Mouse (Mus musculus) neural tube, embryonic 10.5 days (tissue): ENCODE measurements around the gene Rnf8.
"Not testable (repeated sequence)": the region's sequence is repeated elsewhere in the genome, so short reads cannot be mapped to it uniquely, and the experiment has no call there.

Experiments
- DNase-seq: peaks from one replicate; pipeline ENCODE4 v3.0.0-alpha.2; 2017; ENCODE audit warnings: low spot score; ENCODE audit errors: extremely low spot score

Gene Rnf8

DNA sequence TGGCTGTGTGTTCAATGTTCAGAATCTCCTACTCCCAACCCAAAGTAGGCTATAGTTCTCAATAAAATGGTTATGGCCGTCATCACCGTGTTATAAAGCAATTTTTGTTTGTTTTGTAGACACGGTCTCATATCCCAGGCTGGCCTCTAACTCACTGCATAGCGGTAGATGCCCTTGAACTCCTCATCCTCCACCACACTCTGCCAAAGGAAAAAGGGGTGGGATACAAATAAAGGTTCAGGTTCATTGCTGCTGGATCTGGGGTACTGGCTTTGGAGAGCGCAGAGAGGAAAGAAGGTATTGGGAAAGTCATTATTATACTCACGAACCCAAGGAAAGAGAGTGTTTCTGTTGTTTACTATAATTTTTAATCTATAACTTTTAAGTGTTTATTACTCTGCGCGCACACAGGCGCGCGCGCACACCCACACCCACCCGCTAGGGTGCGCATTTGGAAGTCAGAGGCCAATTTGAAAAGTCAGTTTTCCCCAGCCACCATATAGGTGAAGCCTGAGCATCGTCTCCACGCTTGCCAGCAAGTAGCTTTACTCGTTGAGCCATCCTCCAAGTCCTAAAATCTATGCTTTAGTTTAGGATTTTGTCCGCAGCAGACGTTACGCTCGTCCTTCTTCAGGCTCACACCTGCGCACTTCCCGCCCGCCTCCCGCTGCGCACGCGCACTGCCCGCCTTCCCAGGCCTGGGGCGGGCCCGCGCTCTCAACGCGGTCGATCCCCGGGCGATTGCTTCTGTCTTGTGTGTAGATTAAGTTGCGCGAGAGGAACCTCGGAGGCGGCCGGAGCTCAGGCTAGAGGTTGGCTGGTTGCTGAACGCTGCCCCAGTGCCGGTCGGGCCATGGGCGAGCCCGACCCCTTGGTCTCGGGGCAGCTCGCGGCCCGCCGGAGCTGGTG lies at the start of gene Rnf8, which contains the start of gene Gm28043:
TSS of gene Rnf8 (plus strand) at position 676 of the 909 bp plus-strand sequence.
TSS of gene Gm28043 (plus strand) at position 762 of the 909 bp plus-strand sequence.
- peak; percentile 95 for DNase-seq

GRCm38 (mm10) chr17:29565521-29565920 lies 49.1 kb upstream of the Rnf8 start:
- no peak for DNase-seq

DNA sequence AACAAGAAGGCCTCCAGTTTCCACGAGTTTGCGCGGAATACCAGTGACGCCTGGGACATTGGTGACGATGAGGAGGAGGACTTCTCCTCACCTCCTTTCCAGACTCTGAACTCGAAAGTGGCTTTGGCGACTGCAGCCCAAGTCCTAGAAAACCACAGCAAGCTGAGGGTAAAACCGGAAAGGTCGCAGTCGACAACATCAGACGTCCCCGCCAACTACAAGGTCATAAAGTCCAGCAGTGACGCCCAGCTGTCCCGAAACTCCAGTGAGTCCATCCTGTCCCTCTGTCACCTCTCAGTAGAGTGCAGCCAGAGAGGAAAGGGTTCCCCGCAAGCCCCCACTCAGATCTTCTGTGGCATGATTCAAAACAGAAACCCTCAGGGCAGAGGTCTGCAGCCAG lies 46.2 kb upstream of the Rnf8 start:
- no peak for DNase-seq

GRCm38 (mm10) chr17:29569831-29570230 lies 44.8 kb upstream of the Rnf8 start:
- no peak for DNase-seq

GRCm38 (mm10) chr17:29579579-29580126 lies 34.9 kb upstream of the Rnf8 start:
- DNase-seq, result no peak

DNA sequence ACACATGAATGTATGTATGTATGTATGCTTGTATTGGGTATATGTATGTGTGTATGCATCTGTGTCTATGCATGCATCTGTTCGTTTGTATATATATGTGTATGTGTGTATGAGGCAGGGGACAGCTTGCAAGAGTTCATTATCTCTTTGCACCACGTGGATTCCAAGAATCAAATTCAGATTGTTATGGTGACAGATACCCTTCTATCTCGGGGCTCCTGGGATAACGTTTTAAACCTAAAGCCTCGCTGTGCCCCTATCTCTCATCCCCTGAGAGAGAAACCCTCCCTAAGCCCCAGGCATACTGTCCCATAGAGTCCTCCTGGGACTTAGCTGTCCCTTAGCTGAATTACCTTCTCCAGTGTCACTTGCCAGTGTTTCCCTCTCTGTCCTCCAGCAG lies 31.0 kb upstream of the Rnf8 start:
- no peak for DNase-seq

- no peak for DNase-seq
These were observed 30.3 kb upstream of the Rnf8 start for GRCm38 (mm10) chr17:29584306-29584705.

DNA sequence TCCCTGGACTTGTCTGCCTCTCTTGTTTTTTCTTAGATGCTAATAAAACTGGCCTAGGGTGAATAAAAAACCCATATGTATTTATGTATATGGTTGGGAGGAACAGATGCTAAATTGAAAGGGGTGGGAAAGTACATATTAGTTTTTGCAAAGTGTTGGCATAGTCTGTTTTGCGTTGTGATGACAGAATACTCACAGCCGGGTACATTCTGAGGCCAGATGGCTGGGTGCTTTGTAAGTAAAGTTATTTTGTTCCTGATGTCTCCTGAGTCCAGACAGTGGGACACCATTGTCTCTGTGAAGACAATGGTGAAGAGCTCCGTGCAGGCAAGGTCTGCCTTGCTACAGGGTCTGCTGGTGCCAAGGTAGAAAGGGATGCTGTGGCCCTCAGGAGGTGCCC lies 29.9 kb upstream of the Rnf8 start:
- DNase-seq, result no peak

- no peak for DNase-seq
These were observed 29.1 kb upstream of the Rnf8 start for GRCm38 (mm10) chr17:29585446-29585845.

- no peak for DNase-seq
These were observed 27.7 kb upstream of the Rnf8 start for GRCm38 (mm10) chr17:29586921-29587320.

- no peak for DNase-seq
These were observed 25.2 kb upstream of the Rnf8 start for GRCm38 (mm10) chr17:29589221-29589898.

DNA sequence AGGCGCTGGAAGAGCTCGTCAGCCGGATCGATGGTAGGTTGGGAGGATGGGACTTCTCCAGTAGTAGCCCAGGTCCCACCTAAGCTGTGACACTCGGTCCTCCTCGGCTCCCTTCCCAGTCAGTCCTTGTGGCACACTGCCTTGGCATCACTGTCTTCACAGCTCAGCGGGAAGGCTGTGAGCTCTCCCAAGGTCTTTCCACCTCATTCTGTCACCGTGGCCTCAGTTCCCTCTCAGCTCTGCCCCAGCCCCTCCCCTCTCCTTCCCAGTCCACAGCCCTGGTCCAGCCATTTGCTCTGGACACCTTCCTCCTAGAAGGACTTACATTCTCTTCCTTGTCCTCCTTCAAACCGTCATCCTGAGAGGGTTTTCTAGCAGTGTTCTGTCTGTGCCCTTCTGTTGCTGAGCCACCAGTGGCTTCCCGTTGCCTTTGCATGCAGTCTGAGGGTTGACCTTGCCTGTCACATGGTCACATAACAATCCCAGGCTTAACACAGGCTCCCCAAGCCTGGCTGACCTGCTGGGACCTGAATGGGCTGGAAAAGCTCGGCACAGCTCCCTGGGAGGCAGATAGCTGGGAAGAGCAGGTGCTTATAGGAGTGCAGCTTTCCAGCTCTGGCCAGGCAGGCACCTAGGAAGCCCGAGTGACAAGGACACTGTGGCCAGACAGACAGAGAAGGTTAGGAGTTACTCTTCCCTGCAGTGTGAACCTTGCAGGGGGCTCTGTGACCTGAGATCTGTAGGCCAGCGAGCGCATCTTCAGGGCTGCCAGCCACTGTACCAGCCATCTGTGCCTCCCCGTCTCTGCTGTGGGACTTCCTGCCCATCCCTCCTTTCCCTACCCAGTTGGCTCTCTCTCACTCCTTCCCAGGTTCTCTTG lies 18.5 kb upstream of the Rnf8 start:
- DNase-seq, result no peak

- DNase-seq, result no peak
These were observed 17.8 kb upstream of the Rnf8 start for GRCm38 (mm10) chr17:29596771-29597132.

- DNase-seq, result no peak
These were observed 15.5 kb upstream of the Rnf8 start for GRCm38 (mm10) chr17:29599051-29599450.

DNA sequence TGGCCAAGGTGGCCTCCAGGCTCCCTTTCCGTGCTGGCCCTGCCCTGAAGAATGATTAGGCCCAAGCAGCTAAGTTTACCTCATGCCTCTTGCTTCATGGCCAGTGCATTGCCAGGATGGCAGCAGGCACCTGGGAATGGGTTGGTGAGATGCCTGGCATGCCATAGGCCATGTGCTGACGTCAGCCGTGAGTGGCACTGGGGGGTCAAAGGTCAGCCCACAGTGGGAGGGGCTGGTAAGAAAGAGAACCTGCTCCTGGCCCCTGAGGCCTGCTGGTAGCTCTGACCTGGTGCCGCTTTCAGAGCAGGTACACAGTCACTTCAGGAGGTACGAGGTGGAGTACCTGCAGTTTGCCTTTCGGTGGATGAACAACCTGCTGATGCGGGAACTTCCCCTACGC lies 15.1 kb upstream of the Rnf8 start:
- no peak for DNase-seq

DNA sequence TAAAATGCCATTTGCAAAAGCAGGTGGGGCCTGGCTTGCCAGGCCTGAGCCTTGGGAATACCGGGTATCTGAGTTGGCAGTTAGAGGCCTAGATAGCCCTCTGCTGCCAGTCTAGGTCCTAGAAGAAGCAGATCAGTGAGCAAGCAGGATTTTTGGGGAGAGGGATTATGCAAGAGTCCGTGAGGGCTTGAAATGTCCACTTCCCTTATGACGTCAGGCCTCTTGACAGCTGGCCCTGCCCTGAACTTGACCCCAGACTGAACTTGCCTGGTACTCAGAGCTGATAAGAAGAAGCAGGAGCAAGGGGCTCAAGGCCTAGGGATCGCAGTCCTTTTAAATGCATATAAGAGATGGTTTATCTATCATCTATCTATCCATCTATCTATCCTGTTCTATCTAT lies 13.2 kb upstream of the Rnf8 start:
- no peak for DNase-seq

DNA sequence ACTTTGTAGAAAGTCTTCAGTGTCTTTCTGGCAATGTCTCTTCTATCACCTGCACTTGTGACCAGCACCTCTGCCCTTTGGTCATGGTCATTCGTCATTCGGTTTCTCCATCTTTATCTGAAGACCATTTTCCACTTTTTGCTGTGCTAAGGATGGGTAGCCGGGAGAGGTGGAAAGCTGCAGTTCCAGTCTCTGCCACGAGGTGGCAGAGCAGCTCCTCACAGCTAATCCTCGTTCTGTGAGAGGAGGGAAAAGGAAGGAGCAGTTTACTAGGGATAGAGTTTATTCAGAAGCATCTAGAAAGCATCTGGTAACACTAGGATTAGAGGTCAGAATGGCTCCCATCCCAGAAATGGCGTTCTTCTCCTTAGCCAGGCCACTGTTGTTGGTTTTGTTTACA lies 11.3 kb upstream of the Rnf8 start:
- DNase-seq, result peak; percentile 87

DNA sequence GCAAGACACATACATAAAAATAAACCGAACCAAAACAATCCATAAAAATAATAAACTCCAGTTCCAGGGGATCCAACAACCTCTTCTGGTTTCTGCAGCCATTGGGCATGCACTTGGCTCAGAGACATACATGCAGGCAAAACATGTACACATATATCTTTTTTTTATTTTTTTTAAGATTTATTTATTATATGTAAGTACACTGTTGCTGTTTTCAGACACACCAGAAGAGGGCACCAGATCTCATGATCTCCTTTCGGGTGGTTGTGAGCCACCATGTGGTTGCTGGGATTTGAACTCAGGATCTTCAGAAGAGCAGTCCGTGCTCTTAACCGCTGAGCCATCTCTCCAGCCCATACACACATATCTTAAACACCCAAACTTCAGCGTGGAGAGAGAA lies 1.1 kb upstream of the Rnf8 start:
- DNase-seq, result not testable (repeated sequence)

DNA sequence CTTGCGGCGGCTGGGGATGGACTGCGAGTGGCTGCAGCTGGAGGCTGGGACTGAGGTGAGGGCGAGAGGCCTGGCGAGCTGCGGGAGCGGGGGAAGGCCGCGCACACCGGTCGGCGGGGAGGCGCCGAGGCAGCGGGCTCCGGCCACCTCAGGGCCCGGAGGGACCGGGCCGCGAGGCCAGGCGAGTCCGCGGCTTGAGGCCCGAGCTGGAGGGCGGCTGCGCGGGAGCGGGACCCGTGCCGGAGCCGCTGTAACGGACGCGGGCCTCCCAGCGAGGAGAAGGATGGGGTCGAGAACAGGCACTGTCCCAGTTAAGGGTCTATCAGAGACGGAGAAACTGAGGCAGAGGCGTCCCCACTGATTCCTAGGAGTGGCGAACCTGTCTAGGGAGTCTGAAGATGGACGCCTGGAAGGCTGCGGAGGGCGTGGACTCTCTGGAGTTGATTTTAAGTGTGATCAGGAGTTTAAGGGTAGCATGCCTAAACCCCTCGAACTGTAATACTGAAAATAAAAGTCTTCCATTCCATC lies 498 bp downstream of the Rnf8 start:
- DNase-seq, result no peak

- DNase-seq, result no peak
These were observed 1.0 kb downstream of the Rnf8 start for GRCm38 (mm10) chr17:29615616-29616015.

DNA sequence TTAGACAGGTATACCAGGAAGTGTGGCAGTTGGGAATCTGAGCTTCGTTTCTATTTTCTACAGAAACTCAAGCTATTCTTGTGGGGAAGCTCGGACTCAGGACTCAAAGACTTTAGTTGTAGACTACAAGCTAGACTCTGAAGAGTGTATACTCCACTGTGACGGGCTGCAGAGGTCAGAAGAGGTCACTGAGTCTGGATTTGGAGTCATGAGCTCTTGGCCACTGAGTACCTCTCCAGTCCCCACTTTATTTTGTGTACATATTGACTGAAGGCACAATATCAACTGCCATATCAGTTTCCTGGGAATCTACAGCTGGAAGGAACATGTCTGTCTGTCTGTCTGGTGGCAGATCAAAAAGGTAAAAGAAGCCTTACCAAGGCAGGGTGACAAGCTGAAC lies 4.6 kb downstream of the Rnf8 start:
- DNase-seq, result no peak
